Mouse (Mus musculus) retina, postnatal 7 days (tissue): Measurements from ENCODE around the gene Cd79b.
A peak's percentile ranks its signal among the peaks of the same experiment; 100 is the strongest.

ENCODE experiments used
- DNase-seq: peaks from one replicate; pipeline ENCODE4 v3.0.0-alpha.2; 2012; ENCODE audit warnings: low read depth, low spot score

Cd79b gene

DNA sequence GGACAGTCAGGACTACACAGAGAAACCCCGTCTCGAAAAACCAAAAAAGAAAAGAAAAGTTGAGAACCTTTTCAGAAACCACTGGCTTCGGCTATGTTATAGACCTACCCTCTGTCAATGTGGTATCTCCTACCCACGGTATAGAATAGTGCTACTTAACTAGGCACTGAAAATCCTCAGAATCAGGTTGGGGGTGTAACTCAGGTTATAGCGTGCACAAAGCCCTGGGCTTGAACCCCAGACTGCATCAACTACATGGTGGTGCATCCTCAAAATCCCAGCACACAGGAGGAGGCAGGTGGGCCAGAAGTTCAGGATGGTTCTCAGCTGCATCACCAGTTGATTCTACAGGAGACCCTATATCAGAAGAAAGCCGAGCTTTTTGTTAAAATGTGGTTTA, 40.8 kb downstream of the Cd79b start:
- DNase-seq: no peak

DNA sequence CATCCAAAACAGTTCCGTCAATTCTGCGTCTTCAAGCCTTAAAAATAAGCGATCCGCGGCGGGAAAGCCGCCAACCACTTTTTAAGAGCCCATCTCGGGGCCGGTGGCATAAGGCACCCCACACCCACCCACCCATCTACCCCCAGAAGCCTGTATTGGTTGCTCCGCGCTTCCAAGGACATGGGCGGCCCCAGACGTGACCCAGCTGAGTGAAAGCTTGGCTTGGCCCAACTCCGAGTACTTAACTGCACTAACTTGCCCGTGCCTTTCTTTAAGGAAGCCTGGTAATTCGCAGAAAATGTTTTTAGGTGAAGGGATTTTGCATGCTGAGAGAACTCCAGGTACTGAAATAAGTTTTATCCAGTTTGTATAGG, 41.3 kb downstream of the Cd79b start:
- DNase-seq: no peak

DNA sequence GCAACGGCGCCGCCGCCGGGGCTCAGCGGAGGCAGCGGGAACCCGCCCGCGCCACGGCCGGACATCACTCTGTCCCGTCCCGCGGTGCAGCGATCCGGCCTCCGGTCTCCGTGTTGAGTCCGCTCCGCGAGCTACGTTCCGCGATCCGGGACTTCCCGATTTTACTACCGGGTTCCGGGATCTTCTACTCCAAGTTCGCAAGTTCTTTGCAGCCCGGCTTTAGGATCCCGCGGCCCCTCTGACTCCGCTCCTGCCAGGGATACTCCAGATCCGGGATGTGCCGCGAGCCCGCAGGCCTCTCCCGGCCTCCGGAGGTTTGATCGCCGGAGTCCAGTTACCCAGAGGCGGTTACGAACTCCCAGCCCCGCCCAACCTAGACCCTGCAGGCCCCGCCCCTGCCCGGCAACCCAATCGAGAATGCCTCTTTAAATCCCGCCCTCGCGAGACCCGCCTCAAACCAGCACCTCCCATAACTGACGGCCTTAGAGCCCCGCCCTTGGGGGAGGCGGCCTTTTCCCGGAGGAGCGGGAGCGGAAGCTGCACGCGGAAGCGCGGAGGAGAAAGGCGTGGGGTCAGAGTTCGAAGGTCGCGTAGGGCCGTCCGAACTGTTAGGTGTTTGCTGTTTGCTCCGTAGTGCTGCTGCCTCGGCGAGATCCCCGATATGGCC, 41.8 kb downstream of the Cd79b start, which contains the start of gene Smarcd2:
Smarcd2 (minus strand) TSS at position 329 of the 667 bp plus-strand sequence.
- DNase-seq: peak; percentile 97

DNA sequence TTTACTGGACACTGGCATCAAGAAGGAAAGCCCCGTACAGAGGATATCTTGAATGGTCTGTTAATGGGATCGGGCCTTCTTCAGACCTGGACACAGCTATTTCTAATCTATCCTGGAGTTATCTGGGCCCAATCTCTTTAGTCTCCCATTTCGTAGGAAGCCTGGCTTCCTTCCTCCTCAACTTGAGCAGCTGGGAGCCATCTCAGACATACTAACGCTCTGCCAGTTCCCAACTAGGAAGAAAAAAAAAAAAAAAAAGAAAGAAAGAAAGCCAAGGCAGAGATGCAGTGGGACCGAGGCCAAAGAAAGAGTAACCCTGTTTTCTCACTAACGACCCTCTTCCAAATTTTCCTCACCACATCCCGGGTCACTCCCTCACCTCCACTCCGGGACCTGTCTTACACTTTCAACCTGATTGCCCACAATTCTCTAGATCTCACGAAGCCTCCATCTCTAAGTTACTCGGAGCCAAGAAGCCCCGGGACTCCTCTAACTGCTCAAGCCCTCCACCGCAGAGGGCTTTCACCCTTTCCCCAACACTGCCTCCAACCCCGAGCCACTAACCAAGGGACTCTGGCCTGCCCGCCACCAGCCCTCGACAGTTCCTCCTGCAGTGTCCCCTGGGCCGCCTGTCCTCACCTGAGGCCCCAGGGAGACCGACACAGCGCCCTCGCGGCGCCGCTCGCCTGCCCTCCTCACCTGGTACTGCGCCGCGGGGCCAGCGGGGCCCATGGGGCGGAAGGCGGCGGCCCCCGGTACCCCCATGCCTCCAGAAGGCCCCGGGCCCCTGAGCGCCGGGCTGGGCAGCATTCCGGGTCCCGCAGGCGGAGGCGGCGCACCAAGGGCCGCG, 42.5 kb downstream of the Cd79b start:
- no peak for DNase-seq

DNA sequence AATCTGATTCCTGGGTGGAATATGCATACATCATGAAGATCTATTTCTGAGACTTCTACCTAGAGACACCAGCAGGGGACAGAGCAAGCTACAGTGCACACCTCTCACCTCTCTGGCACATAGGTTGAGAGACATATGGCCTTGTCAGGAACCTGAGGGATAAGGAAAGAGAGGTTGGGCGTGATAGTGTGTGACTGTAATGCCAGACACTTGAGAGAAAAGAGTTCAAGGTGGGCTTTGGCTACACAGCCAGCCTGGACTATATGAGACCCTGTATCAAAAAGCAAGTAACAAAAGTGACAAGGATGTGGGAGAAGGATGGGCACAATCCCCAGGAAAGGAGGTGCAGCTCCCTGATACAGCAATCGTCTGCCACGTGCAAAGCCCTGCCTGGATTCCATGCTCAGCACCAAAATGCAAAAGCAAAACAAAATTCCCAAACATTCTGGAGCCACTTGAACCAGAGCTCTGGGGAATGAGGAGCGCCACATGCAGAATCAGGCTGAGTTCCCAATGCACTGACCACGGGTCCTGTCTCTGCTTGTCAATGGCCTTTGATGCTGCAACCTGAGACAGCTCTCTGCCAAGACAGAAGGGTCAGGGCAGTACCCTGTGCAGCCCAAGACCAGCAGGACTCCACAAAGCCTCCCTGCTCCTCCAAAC, 43.3 kb downstream of the Cd79b start:
- DNase-seq: no peak

DNA sequence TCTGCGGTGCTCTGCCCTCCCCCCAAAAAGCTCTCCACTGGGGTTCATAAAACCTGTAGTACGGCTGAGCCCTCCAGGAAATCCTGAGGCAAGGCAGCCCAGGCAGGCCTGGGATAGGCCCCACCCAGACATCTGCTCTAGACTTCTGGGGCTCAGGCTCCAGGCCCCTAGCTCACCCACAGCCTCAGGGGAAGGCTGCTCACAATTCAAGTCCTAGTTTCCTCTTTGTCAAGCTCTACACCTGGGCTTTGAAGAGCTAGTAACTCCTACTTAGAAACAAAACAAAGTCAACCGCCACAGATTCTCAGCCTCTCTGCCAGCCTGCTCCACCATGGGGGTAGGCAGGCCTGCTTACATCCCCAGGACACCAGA, 45.5 kb downstream of the Cd79b start:
- DNase-seq: no peak

DNA sequence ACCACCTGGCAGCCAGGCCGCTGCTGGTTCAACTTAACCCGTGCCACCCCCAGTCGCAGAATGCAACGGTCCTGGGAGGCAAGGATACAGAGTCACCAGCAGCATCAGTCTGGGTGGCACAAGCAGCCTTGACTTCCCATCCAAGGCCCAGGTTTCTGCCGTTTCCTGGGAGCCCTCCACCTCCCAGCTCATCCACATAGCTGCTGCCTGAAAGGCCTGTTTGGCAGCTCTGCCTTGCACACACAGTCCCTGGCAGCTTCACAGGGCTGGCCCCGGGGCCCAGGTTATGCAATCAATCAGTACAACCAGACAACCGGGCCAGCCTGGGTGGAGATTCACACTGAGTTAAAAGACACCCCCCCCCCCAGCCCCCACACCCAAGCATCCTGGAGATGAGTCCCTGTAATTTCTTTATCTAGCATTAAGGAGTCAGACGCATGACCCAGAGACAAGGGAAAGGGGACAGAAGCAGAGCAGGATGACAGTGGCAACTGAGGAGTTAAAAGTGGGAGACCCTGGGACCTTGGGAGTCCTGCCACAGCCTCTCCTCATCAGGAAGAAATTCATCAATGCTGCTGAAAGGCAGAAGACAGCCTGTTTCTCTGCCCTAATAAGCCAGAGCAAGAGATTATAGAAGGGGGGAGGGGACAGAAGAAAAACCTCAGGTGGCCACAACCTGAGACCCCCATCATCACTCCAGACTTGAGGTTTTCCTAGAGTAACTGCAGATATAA, 46.1 kb downstream of the Cd79b start:
- no peak for DNase-seq

DNA sequence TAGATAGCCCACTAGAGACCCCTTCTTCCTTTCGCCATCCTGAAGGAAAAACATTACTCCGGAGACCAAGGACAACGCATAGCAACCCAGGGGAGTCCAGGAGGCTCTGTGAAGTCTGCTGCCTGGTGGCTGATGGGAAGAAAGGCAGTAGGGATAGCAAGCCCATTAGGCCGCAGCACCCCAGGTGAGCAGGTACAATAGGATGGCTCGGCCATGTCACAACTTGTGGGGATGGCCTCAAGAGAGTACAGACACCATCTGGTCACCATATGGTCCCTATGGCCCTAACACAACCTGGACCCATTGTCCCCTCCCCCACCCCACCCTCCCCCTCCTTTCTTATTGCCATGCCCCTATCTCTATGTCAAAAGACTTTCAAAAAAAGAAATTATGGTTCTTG, 46.7 kb downstream of the Cd79b start:
- DNase-seq: no peak

DNA sequence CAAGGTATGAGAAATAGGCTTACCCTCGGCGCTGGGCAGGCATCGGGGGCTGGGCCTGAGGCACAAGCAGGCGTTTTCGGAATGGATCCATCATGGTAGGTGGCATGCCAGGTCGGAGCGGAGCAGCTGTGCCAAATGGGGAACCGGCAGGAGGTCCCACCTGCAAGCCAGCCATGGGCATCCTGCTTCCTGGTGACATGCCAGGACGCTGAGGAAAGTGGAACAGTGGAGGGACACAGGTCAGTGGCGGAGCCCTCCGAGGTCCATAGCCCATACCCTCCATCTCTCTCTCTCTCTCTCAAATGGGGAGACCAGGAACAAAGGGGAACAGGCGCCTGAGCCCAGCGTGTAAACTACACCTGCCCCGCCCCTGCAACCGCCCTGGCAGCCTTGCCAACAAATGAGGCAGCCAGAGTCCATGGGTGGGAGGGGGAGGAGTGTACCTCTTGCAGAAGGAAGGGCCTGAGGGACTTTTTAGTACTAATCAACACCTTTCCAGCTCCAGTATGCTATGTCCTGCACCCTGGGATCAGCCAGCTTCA, 47.2 kb downstream of the Cd79b start:
- DNase-seq: no peak

DNA sequence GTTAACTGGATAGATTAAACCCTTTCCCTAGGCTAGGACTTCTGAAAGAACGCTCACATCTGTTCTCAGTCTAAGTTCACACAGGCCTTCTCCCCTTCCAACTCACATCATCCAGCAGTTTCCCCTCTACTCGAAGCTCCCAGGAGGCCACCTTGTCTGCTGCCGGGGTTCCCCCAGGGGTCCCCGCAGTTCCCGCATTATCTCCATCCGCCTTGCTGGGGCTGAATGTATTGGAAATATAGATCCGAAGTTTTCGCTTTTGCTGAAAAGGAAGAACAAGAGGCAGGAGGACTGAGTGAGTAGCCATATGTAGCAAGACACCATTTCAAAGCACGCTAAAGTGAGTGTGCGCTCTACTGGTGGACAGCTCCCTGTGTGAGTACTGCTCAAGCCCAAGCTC, 48.1 kb downstream of the Cd79b start:
- no peak for DNase-seq

DNA sequence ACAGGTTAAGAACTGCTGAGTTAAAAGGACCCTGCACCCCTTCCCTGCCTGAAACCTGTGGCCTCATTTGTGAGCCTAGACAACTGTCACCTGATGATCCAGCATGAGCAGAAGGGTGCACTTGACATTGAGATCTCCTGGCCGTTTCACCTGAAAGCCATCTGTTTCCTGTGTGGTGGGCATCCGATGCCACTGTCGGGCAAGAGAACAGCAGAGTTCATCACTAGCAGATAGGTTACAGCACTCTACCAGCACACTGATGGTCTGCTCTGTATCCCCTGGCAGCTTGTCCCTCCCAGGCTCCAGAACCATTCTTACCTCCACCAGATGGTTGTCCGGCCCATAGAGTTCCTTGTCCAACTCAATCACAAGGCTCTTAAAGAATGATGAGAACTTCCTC, 49.0 kb downstream of the Cd79b start:
- DNase-seq: no peak

DNA sequence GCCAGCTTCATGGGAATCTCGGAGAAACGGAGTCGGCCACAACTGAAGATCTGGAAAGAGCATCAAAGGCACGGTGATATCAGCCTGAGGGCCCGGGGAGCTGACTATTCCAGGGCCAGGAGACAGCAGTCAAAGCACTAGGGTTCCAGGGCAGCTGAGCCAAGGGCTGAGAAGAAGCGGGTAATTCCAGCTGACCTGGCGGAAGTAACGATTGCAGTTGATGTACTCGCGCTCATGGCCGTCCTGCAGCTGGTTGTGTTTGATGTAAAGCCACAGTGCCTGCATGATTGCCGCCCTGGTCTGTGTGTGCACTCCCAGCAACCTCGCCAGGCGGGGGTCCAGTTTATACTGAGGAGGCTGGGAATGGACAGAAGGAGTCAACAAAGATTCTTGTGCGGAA, 49.6 kb downstream of the Cd79b start:
- no peak for DNase-seq

DNA sequence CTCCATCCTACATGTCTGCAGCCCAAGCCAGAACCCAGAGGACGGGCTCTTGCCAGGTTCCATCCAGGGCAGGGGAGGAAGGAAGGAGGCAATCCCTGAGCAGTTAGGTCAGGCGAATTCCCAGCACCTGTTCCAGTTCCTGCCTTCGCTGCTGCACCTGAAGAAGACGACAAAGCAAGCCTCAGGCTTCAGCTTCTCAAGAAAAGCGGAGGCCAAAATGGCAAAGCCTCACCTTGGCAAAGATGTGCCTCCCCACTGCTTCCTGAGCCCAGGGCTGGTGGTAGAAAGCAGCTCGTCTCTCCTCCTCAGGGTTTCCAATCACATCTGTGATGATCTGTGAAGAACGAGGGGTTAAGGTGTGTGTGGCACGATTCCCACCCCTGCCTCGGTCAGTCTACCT, 50.6 kb downstream of the Cd79b start:
- no peak for DNase-seq
